Mouse (Mus musculus): Measurements from ENCODE around the gene Cdr2l. TPM values are rescaled to one million over a fixed set of nuclear protein-coding genes. Genes with fewer than 3 reads are reported as not detected.

Gene Cdr2l
- polyA plus RNA-seq, 1 experiment: 0.01 TPM

GRCm38 (mm10) chr11:115408266-115408920 lies 26.7 kb downstream of the Cdr2l start:
- Histone ChIP-seq H3K36me3 (ENCODE audit: control insufficient read depth) (peaks cover 54% of the 10 kb centered on the region), H3K9me3 (ENCODE audit: control insufficient read depth, low read length) (no peaks in the 10 kb centered on the region), H3K4me3 (replicated peaks) (no peak overlapping the region), H3K4me1 (ENCODE audit: control insufficient read depth) (peaks cover 52% of the 10 kb centered on the region), H3K27me3 (ENCODE audit: control insufficient read depth) (no peaks in the 10 kb centered on the region)
- TF ChIP-seq GATA1 (IDR thresholded peaks at IDR 0.05; ENCODE audit: low read length) (no peak), TAL1 (IDR thresholded peaks at IDR 0.05; ENCODE audit: low read length) (no peak)

DNA sequence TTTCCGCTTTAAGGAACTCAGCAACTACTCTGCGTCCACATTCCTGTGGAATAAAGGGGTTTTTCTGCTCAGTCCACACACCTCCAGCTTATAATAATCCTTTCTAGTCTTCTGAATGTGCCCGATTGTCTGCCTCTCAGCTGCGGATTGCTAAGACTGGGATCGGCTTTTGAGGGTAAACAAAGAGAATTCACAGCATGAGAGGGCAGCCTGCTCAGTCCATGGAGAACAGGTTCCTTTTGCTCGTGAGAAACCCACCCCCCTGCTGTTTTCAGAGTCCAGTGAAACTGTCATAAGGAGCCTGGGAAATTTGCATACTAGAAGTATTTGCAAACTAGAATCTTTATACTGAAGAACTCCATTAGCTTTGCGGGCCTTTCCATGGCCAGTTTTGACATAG lies 27.8 kb downstream of the Cdr2l start:
- peaks cover 49% of the 10 kb centered on the region for H3K4me1 ChIP-seq (ENCODE audit: control insufficient read depth)
- H3K4me3 ChIP-seq (replicated peaks): no peak overlapping the region
- no peaks in the 10 kb centered on the region for H3K9me3 ChIP-seq (ENCODE audit: control insufficient read depth, low read length)
- TF ChIP-seq TAL1 (IDR thresholded peaks at IDR 0.05; ENCODE audit: low read length): no peak
- TF ChIP-seq GATA1 (IDR thresholded peaks at IDR 0.05; ENCODE audit: low read length): no peak
- H3K27me3 ChIP-seq (ENCODE audit: control insufficient read depth): no peaks in the 10 kb centered on the region
- peaks cover 57% of the 10 kb centered on the region for H3K36me3 ChIP-seq (ENCODE audit: control insufficient read depth)

DNA sequence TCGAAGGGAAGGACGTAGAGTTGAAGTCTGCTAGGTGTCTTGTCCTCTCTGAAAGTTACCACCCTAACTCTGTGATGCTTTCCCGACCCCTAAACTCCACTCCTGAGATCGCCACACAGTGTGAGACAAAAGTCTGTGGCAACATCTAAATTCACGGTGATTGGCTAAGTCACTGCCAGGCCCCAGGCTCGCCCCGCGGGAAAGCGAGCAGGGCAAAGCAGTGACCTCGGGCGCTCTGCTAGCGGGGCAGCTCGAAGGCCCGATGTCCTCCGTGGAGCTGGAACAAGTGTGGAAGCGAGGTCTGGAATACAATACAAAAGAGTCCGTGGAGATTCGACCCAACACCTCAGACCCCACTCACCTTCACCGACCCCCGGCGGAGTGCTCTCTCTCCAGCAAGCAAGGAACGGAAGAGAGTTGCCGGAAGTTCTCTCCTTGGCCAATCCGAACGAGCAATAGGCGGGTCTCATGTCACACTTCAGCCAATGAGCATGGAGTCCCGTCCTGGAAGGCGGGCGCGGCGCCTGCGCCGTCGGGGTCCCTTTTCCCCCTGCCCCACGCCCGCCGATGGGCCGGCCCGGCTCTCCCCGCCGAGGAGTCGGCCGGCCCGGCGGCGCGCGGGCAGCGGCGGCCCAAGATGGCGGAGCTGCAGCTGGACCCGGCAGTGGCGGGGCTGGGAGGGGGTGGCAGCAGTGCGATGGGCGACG lies 38.0 kb downstream of the Cdr2l start, which contains the start of the genes Atp5h and Kctd2:
Gene Atp5h, minus strand, starts transcription at position 432 of the 707 bp plus-strand sequence.
Gene Kctd2, plus strand, starts transcription at position 598 of the 707 bp plus-strand sequence.
- Histone ChIP-seq H3K36me3 (ENCODE audit: control insufficient read depth) (peaks cover 50% of the 10 kb centered on the region), H3K4me1 (ENCODE audit: control insufficient read depth) (peaks cover 49% of the 10 kb centered on the region), H3K4me3 (replicated peaks) (peak within 1 kb of the TSS; percentile 99), H3K27me3 (ENCODE audit: control insufficient read depth) (no peaks in the 10 kb centered on the region), H3K9me3 (ENCODE audit: control insufficient read depth, low read length) (no peaks in the 10 kb centered on the region)
- TF ChIP-seq TAL1 (IDR thresholded peaks at IDR 0.05; ENCODE audit: low read length): no peak
- TF ChIP-seq GATA1 (IDR thresholded peaks at IDR 0.05; ENCODE audit: low read length): no peak

DNA sequence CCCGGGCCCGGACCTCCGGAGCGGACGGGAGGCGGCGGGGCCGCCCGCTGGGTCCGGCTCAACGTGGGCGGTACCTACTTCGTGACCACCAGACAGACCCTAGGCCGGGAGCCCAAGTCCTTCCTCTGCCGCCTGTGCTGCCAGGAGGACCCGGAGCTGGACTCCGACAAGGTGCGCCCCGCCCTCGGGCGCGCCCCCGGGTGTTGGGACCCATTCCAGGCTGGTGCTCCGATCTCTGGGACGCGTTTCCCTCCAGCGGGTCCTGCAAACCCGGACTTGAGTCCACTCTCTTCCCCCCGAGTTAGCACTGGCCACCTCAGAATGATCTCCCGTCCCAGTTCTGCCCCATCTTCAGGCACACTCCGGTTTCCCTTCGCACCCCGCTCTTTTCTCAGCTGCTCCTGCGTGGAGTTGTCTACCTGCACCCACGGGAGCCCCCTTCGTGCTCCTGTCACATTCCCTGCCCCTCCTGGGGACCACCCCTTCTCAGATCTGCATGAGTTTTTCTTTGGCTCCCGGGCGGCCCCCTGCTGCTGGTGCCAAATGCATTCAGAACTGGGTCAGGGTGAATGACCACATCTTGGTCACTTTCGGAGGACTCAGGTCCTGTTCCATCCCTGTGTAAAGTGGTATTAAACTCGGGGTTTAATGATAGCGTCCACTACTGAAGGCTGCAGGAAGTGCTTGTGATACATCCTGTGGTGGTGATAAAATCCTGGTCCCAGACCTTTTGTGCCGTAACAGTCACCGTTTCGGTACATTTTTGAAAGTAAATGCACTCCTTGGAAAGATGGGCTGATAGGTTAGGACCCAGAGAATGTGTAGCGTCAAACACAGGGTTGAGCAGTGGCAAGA lies 38.8 kb downstream of the Cdr2l start:
- H3K9me3 ChIP-seq (ENCODE audit: control insufficient read depth, low read length): no peaks in the 10 kb centered on the region
- no peaks in the 10 kb centered on the region for H3K27me3 ChIP-seq (ENCODE audit: control insufficient read depth)
- H3K4me3 ChIP-seq (replicated peaks): peak overlapping the region; percentile 99
- TF ChIP-seq TAL1 (IDR thresholded peaks at IDR 0.05; ENCODE audit: low read length) (no peak), GATA1 (IDR thresholded peaks at IDR 0.05; ENCODE audit: low read length) (no peak)
- H3K4me1 ChIP-seq (ENCODE audit: control insufficient read depth): peaks cover 45% of the 10 kb centered on the region
- peaks cover 50% of the 10 kb centered on the region for H3K36me3 ChIP-seq (ENCODE audit: control insufficient read depth)

DNA sequence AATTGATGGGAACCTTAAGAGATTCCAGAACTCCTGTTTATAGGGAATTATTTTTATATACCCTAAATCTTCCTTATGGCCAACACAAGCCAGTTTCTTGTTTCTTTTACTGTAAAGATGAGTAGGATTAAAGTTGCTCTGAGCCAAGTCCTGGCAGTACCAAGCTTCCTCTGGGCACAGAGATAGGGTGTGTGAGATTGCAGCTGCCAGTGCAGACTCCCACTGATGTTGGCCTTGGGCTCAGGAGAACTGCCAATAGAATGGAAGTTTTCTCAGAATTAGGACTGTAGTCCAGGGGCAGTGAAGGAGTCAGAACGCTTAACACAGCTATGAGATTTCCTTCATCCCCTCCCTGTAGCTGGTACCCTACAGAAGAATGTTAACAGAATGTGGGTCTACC lies 39.6 kb downstream of the Cdr2l start:
- Histone ChIP-seq H3K4me1 (ENCODE audit: control insufficient read depth) (peaks cover 45% of the 10 kb centered on the region), H3K9me3 (ENCODE audit: control insufficient read depth, low read length) (no peaks in the 10 kb centered on the region), H3K27me3 (ENCODE audit: control insufficient read depth) (no peaks in the 10 kb centered on the region), H3K4me3 (replicated peaks) (peak overlapping the region; percentile 99), H3K36me3 (ENCODE audit: control insufficient read depth) (peaks cover 47% of the 10 kb centered on the region)
- TF ChIP-seq TAL1 (IDR thresholded peaks at IDR 0.05; ENCODE audit: low read length): no peak
- TF ChIP-seq GATA1 (IDR thresholded peaks at IDR 0.05; ENCODE audit: low read length): no peak

DNA sequence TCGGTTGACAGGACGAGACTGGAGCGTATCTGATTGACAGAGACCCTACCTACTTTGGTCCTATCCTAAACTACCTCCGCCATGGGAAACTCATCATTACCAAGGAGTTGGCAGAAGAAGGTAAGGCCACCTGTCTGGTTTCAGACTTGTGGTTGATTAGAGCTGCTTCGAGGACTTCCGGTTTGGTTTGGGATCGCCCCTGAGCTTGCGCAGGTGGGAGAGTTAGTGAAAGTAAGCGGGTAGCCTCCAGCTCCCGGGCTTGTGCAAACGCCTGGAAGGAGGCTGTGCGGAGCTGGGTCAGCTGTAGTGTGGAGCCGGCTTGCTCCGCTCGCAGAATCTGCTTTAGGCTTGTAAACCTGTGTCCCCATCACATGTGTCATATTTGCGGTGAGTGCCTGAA lies 40.3 kb downstream of the Cdr2l start:
- no peaks in the 10 kb centered on the region for H3K9me3 ChIP-seq (ENCODE audit: control insufficient read depth, low read length)
- peaks cover 42% of the 10 kb centered on the region for H3K4me1 ChIP-seq (ENCODE audit: control insufficient read depth)
- H3K36me3 ChIP-seq (ENCODE audit: control insufficient read depth): peaks cover 46% of the 10 kb centered on the region
- H3K27me3 ChIP-seq (ENCODE audit: control insufficient read depth): no peaks in the 10 kb centered on the region
- no peak for TF ChIP-seq TAL1 (IDR thresholded peaks at IDR 0.05; ENCODE audit: low read length)
- TF ChIP-seq GATA1 (IDR thresholded peaks at IDR 0.05; ENCODE audit: low read length): no peak
- H3K4me3 ChIP-seq (replicated peaks): no peak overlapping the region

DNA sequence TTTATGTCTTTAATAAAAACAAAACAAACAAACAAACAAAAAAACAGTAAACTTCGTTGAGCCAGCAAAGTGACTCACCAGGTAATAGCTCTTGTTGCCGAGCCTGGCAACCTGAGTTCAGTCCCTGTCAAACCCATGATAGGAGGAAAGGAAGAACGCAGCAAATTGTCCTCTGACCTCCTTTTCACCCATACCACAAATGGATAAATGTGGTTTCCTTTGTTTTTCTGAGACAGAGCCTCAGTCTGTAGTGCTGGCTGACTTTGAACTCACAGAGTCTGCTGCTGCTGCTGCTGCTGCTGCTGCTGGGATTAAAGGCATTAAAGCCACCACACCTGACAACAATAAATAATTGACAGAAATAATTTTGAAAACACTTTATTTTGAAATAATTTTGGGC lies 41.4 kb downstream of the Cdr2l start:
- Histone ChIP-seq H3K27me3 (ENCODE audit: control insufficient read depth) (no peaks in the 10 kb centered on the region), H3K4me1 (ENCODE audit: control insufficient read depth) (peaks cover 38% of the 10 kb centered on the region), H3K36me3 (ENCODE audit: control insufficient read depth) (peaks cover 44% of the 10 kb centered on the region), H3K9me3 (ENCODE audit: control insufficient read depth, low read length) (no peaks in the 10 kb centered on the region), H3K4me3 (replicated peaks) (no peak overlapping the region)
- TF ChIP-seq TAL1 (IDR thresholded peaks at IDR 0.05; ENCODE audit: low read length) (no peak), GATA1 (IDR thresholded peaks at IDR 0.05; ENCODE audit: low read length) (no peak)

GRCm38 (mm10) chr11:115424666-115425065 lies 43.0 kb downstream of the Cdr2l start:
- Histone ChIP-seq H3K9me3 (ENCODE audit: control insufficient read depth, low read length) (no peaks in the 10 kb centered on the region), H3K4me1 (ENCODE audit: control insufficient read depth) (peaks cover 25% of the 10 kb centered on the region), H3K36me3 (ENCODE audit: control insufficient read depth) (peaks cover 54% of the 10 kb centered on the region), H3K4me3 (replicated peaks) (no peak overlapping the region), H3K27me3 (ENCODE audit: control insufficient read depth) (no peaks in the 10 kb centered on the region)
- TF ChIP-seq GATA1 (IDR thresholded peaks at IDR 0.05; ENCODE audit: low read length): no peak

- peaks cover 21% of the 10 kb centered on the region for H3K4me1 ChIP-seq (ENCODE audit: control insufficient read depth)
- TF ChIP-seq TAL1 (IDR thresholded peaks at IDR 0.05; ENCODE audit: low read length) (no peak), GATA1 (IDR thresholded peaks at IDR 0.05; ENCODE audit: low read length) (no peak)
Observed at GRCm38 (mm10) chr11:115425671-115426070, 44.0 kb downstream of the Cdr2l start.

More at GRCm38 (mm10) chr11:115425671-115426070, 44.0 kb downstream of the Cdr2l start:
- Histone ChIP-seq H3K9me3 (ENCODE audit: control insufficient read depth, low read length) (no peaks in the 10 kb centered on the region), H3K27me3 (ENCODE audit: control insufficient read depth) (no peaks in the 10 kb centered on the region), H3K36me3 (ENCODE audit: control insufficient read depth) (peaks cover 64% of the 10 kb centered on the region), H3K4me3 (replicated peaks) (no peak overlapping the region)
